Mouse (Mus musculus): Measurements from ENCODE around the gene Hibadh. TPM values are rescaled to one million over a fixed set of nuclear protein-coding genes. Genes with fewer than 3 reads are reported as not detected.

Hibadh gene
- total RNA-seq, 1 experiment from 2014 or later = 26.2 TPM

DNA sequence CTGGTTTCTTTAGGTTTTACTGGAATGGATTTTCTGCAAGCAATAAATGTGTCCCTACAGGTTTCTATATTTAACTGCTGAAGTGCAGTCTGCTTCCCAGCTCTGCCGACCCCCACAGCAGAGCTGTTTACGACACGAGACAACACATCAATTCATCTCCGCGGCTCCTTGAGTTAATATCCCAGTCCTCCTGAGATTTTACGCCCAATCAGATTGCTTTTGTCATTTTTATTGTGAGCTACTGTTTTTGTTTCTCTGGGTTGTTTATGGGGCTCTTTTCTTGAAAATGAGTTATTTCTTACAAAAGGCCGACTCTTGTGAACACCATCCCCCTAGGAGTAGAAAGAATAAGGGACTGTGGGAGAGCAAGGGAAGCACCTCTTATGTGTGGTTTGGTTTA is 2.0 kb upstream of the Hibadh start:
- ATAC-seq (replicated peaks; ENCODE audit: insufficient number of reproducible peaks, low FRiP score, low TSS enrichment, poor library complexity, severe bottlenecking) = no peak

DNA sequence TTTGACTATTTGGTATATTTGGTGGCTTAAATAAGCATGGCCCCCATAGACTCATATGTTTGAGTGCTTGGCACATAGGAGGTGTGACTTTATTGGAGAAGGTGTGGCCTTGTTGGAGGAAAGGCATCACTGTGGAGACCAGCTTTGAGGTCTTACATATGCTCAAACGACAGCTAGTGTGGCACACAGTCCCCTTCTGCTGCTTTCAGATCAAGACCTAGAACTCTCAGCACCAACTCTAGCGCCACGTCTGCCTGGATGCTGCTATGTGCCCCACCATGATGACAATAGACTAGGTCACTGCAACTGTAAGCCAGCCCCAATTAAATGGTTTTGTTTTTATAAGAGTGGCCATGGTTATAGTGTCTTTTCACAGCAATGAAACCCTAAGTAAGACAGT is 887 bp upstream of the Hibadh start:
- no peak for ATAC-seq (replicated peaks; ENCODE audit: insufficient number of reproducible peaks, low FRiP score, low TSS enrichment, poor library complexity, severe bottlenecking)

DNA sequence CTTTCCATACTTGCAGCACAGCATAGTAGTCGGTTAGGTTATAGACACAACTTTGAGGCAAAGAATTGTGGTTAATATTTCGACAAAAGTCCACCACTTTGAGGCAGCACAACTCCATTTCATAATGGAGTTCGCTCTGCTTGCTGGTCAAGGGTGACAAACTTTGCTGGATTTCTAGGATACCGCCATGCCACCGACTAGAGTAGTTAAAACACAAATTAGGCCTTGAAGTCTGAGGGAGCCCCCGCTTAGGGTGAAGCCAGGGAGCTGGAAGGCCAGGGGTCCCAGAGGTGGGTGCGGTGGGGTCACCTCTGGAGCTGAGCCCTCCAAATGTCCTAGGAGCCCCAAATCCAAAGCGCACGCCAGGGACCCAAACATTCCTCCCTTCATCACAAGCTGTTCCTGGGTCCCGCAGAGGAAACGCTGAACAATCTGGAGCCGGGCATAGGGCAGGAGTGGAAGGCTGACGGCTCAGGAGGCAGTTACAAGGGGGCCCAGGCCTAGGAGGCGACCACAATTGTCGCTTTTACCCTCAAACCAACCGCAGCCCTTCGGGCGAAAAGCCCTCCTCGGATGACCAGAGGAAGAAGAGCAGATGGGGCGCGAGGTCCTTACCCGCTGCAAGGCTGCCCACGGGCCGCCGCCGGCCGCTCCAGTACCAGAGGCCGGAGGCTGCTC is 504 bp downstream of the Hibadh start:
- peak; percentile 14; the same call in 1 of the 2 replicates for ATAC-seq (replicated peaks; ENCODE audit: insufficient number of reproducible peaks, low FRiP score, low TSS enrichment, poor library complexity, severe bottlenecking)

DNA sequence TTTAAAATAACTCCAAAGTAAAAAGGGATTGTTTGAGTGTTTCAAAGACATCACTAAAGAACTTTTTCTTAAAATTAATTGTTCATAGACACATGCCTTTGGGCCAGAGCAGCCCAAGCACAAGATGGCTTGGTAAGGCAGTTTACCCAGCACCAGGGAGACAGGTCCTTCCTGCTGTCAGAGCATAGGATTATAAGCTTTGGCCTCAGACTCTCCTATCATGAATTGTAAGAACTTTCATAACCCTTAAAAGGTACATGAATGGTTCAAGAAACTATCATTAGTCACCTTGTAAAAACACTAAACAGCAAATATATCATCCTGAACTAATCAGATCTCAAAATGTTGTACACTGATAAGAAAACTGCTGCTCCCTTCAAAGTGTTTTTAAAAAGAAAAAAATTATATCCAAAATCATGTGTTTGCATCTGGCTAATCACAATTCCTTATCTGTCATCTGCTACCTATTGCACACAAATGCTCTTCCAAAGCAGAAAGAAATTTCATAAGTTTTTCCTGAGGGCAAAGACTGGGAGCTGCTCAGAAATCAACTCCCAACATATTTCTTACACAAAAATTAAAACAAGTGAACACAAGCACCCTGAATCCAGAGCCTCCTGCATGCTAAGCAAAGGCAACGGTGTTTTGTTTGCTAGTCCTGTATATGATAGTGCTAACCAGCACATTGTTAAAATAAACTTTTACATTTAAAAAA is 1.6 kb downstream of the Hibadh start:
- no peak for ATAC-seq (replicated peaks; ENCODE audit: insufficient number of reproducible peaks, low FRiP score, low TSS enrichment, poor library complexity, severe bottlenecking)

DNA sequence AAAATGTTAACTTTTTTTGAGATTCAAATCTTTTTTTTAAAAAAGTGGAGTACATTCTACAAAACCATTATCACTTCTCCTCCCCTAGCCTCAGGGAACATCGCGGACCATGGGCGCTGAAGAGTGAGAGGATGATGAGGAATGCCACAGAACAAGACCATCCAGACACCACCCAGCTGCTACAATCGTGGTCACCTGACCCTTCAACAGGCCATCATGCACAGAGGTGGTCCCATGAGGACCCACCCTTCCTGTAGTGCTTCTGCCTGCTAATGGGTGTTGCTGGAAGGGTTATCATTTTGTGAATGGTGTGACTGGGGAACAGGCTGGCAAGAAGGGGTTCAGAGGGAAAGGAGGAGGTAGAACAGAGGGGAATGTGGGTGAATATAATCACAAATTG is 2.9 kb downstream of the Hibadh start:
- ATAC-seq (replicated peaks; ENCODE audit: insufficient number of reproducible peaks, low FRiP score, low TSS enrichment, poor library complexity, severe bottlenecking) = no peak

DNA sequence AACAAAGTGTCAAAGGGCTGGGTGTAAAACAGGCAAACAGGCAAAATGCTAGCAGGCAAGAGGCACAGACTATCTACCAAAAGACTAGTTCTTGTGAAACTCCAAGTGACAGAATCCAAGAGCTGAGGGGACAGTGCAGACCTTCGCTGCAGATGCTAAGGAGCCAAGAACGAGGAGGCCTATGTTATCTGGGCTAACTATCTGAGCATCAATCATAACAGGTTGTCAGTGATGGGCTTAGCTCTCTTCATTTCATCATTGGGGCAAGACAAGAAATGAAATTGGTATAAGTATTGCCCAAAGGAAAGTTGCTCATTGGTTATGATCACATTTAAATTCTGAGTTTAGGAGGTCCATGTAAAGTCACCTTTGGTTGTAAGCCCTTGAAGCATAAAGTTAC is 4.8 kb downstream of the Hibadh start:
- ATAC-seq (replicated peaks; ENCODE audit: insufficient number of reproducible peaks, low FRiP score, low TSS enrichment, poor library complexity, severe bottlenecking) = no peak

DNA sequence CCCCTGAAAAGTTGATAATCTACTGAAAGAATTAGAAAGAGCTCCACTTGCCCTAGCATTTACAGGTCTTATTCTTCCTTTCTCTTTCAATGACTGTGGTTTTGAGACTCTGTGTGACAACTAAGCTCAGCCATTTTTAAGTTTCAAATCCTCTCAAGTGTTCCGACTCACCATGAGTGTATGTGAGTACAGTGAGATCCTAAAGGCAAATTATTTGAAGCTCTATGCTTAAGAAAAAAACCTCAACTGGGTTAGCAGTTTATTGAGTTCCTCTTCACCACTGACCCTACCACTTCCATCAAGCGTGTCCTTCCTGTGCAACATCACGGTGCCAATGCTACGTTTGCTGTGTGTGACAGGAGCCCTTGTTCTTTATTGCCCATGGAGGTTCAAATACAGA is 9.6 kb downstream of the Hibadh start:
- no peak for ATAC-seq (replicated peaks; ENCODE audit: insufficient number of reproducible peaks, low FRiP score, low TSS enrichment, poor library complexity, severe bottlenecking)

DNA sequence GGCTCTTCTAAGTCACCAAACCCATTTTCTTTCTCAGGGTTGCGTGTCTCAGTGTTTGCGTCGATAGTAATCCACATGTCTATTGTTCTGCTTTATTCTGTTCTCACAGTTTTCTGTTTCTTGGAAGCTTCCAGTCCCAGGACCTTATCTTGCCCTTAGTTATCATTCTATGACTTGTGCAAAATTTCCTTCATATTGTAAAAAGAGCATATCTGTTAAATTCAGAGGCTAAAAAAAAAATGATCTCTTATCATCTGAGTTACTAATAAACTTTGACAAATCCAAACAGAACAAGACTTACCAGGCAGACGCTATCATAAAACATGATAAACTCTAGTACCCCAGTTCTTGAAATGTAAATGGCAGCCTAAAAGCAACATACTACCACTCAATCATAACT is 11.0 kb downstream of the Hibadh start:
- ATAC-seq (replicated peaks; ENCODE audit: insufficient number of reproducible peaks, low FRiP score, low TSS enrichment, poor library complexity, severe bottlenecking) = no peak

DNA sequence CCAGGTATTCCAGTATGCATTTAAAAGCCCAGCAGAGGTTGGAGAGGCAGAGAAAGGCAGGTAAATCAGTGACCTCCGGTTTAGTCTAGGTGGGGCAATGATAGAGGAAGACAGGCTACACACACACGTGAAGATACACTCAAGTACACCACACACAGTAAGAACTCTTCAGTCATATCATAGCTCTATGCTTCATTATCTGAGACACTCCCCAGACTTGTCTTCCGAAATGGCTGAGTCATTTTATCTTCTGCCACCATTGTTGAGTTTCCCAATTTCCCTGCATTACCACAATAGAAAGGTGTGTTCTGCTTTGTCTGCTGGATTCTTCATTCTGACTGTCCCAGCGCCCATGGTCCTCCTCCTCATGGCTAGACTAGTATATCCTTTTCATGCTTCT is 13.5 kb downstream of the Hibadh start:
- no peak for ATAC-seq (replicated peaks; ENCODE audit: insufficient number of reproducible peaks, low FRiP score, low TSS enrichment, poor library complexity, severe bottlenecking)

DNA sequence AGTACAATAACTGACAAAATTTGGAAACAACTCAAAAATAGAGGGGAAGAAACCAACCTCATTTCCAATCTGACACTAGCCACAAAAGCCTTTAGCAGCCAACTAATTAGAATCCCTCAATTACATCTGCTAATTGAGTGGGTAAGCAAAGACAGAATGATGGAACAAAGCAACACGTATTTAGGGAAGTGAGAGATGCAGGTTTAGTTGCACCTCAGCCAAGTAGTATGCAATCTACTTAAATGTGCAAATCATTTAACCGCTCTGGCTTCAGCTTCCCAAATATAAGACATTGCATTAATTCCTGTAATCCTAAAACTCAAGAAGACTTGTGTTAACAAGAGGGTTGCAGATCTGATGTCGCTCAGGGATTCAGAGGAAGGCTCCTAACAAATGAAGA is 16.4 kb downstream of the Hibadh start:
- no peak for ATAC-seq (replicated peaks; ENCODE audit: insufficient number of reproducible peaks, low FRiP score, low TSS enrichment, poor library complexity, severe bottlenecking)

DNA sequence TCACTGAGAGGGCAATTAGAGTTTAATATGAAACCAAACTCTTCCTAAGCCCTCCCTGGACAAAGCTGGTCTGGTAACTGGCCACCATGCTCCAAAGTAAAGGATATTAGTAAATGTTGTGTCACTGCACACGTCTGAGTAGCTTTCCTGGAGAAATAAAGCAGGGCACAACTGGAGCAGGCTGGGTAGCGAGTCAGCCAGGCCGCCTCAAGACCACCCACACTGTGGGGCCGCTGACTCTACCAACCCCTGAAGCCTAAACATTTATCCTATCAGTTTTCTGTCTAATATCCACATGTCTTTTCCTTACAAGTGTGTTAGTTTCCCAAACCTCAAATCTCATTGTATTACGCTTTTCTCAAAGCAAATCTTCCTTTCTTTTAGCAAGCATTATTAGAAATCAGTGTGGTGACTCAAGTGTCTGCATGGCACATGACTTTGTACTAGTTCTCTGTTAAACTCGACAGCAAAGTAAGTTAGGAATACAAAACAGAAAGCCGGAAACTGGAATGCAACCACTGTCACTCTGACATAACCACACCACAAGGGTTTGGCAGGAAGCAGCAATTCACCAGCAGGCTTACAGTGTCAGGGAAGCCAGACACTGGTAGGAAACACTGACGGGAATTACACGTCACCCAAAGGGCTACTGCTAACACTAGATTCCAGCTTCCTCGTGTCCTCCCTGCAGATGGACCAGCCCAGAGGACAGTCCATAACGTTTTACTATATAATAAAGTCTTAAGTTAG is 18.3 kb downstream of the Hibadh start:
- no peak for ATAC-seq (replicated peaks; ENCODE audit: insufficient number of reproducible peaks, low FRiP score, low TSS enrichment, poor library complexity, severe bottlenecking)

DNA sequence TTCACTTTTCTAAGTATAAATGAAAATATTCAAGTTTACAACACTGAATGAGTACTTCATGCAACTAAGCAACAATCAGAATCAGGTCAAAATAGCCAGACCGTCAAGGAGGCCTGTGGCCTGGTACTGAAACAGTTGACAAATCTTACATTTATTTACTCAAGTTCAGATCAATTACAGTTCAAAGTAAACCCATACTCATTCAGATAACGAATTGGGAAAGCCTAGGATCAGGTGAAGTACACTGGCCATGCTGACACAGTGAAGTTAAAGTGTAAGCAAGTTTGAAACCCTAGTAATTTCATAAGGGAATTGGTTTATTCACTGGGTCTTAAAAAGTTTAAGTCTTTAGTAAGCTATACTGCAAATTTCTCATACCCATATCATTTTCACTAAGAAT is 20.1 kb downstream of the Hibadh start:
- ATAC-seq (replicated peaks; ENCODE audit: insufficient number of reproducible peaks, low FRiP score, low TSS enrichment, poor library complexity, severe bottlenecking) = no peak

DNA sequence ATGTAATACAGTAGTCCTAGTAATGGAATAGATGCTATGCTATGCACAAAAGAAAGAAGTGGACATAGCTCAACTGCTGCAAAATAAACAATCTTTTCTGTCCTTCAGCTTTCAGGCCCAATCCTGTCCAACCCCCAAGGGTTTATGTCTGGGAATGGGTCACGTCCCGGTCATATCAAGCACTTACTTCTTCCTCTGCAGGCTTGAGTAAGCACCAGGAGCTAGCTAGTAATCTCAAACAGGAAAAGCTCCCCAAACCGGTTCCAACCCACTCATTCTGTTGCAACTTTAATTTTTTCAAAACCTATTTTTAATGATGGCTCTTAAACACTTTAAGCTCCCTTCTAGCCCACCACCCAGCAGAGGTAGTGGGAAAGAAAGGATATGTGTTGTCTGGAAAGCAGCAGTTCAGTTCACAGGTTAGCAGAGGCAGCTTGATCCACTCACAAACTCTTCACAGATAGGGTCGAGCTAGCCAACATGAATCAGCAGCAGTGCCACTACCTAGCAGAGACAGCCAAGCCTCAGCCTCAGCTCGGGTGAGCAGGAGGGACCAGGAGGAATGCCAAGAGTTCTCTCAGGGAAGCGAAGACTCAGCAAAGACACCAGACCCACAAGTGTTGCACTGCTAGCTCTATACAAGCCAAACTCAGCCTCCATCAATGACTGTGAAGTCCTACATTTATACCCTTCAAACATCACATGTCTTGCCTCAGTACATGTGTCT is 30.4 kb downstream of the Hibadh start:
- no peak for ATAC-seq (replicated peaks; ENCODE audit: insufficient number of reproducible peaks, low FRiP score, low TSS enrichment, poor library complexity, severe bottlenecking)

DNA sequence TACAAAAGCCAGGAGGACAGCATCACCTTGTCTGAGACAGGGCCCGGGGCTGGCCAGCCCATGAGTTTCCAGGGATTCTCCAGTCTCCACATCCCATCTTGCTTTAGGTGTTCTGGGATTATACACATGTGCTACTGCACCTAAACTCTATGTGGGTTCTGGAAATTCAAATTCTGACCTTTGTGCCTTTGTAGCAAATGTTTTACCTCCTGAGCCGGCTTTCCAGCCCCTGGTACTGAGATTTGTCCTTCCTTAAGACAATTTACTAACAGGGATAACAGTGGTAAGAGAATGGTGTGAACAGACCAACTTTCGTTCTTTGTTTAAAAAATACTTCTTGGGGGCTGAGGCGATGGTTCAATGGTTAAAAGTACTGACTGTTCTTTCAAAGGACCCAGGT is 32.1 kb downstream of the Hibadh start:
- ATAC-seq (replicated peaks; ENCODE audit: insufficient number of reproducible peaks, low FRiP score, low TSS enrichment, poor library complexity, severe bottlenecking) = no peak

DNA sequence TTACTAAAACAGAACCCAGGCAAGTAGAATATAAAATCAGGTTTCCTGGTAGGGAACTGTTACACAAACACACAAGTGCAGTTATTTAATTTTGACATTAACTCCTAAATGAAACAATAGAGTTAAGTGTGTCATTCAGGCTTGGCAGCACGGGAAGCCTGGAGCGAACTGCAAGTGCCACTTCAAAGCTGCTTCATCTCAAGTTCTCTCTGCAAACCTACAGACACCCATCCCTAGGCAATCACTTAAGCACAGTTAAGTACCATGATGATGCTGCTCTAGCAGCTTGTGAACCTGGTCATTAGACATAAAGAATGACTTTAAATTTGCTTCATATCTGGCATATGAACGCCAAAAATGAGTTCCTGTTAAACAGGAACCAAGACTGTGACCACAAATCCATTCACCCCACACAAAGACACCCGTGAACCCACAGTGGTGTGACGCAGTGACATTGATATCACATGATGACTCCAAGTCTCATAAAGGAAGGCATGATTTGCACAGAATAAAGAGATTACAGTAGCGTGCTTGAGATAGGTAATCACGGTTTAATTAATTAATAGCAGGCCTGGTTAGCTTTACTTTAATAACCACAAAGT is 33.3 kb downstream of the Hibadh start:
- no peak for ATAC-seq (replicated peaks; ENCODE audit: insufficient number of reproducible peaks, low FRiP score, low TSS enrichment, poor library complexity, severe bottlenecking)

DNA sequence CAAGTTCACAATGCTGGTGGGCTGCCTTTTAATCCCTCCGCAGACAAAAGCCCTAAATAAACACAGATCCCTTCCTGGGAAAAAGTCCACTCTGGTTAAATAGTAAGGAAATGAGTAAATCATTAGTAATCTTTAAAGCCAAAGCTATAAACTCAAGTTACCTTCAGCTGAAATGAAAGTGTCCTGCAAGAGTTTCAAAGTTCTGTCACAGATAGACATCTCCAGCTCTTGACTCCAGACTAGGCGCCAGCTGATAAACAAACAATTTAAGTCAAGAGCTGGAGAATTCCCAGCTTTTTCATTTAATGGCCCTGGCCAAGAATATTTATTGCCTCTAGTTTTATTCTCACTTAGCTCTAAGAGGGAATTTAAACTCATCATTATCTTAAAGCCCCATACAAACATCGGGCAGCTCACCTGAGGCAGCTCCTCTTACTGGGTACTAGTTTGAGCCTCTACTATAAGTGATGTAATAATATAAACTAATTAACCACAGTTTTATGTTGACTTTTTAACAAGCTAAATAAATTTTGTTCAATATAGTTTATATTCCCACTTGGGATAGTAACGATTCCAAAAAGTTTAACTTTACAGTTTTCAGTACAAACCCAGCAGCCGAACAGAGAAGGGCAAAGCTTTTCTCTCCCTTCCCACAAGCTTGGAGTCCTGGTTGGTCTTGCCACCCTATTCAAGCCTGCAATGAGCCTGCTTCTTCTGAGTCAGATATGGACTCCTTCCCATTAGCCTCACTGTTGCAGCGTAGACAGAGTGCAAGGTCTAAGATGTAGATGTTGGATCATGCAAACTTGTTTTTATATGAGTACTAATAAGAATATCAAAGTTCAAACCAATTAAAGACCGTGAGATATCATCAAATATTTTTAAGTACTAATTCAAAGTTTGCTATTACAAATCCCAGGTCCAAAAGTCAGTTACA is 38.2 kb downstream of the Hibadh start:
- no peak for ATAC-seq (replicated peaks; ENCODE audit: insufficient number of reproducible peaks, low FRiP score, low TSS enrichment, poor library complexity, severe bottlenecking)

DNA sequence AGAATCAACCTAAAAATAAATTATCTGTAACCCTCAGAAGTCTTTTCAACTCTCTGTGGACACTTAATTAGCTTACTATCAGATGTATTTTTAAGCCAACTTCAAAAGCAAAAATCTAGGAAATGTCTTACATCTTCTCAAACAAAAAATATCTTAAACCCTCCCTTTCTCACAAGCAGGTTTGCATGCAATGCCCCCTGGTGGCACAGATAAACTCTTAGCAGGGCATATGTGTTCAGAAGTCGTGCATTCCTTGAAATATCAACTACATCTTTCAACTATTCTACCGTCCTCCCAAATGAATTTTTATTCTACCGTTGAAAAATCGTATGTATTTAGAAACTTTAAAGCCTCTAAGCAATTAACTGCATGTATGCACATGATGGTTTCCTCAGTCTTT is 39.1 kb downstream of the Hibadh start:
- no peak for ATAC-seq (replicated peaks; ENCODE audit: insufficient number of reproducible peaks, low FRiP score, low TSS enrichment, poor library complexity, severe bottlenecking)

DNA sequence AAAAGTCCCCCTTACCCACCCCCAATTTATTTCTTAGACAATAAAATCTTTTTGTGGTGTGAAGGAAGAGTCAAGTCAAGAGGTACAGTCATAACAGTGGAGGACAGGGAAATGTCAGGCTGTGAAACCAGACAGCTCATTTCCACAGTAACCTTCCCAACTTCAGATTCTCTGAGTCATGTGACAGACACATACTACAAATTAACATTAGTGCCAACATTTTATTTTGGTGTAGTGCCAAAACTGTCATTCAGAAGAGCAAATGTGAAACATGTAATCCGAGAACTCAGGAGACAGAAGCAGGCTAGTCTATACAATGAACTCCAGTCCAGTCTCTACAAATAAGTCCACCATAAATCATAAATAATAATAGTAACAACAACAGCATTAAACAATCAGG is 45.4 kb downstream of the Hibadh start:
- no peak for ATAC-seq (replicated peaks; ENCODE audit: insufficient number of reproducible peaks, low FRiP score, low TSS enrichment, poor library complexity, severe bottlenecking)

Data from monocyte, adult 5-6 weeks (primary cell).